Mouse (Mus musculus) hindbrain, embryonic 16.5 days (tissue): ENCODE measurements around the gene Noa1. TPM values are rescaled to one million over a fixed set of nuclear protein-coding genes. Genes with fewer than 3 reads are reported as not detected.

Experiments used
- ATAC-seq: fragments of 200-750 bp; cut with Nextera tagmentation; 2 replicates; pipeline ENCODE4 v1.8.0; 2017; ENCODE audit warnings: moderate TSS enrichment, moderate library complexity
- H3K27ac ChIP-seq: fragments of 300-500 bp; sonication (generic); 2 replicates; pipeline ENCODE4 v1.5.1; 2014; ENCODE audit warnings: low read depth, mild to moderate bottlenecking, control low read depth, low read length, moderate library complexity
- H3K27me3 ChIP-seq: fragments of 300-500 bp; sonication (generic); replicated peaks from 2 replicates; pipeline ENCODE4 v1.6.1; 2014; ENCODE audit warnings: low read length; ENCODE audit not compliant: control insufficient read depth, insufficient read depth
- H3K36me3 ChIP-seq: fragments of 300-500 bp; sonication (generic); 2 replicates; pipeline ENCODE4 v1.6.1; 2014; ENCODE audit warnings: mild to moderate bottlenecking, low read length, moderate library complexity, mixed read lengths; ENCODE audit not compliant: control insufficient read depth, insufficient read depth
- H3K4me1 ChIP-seq: fragments of 300-500 bp; sonication (generic); 2 replicates; pipeline ENCODE4 v1.6.1; 2014; ENCODE audit warnings: low read depth, low read length; ENCODE audit not compliant: control insufficient read depth, insufficient read depth
- H3K4me2 ChIP-seq: fragments of 300-500 bp; sonication (generic); 2 replicates; pipeline ENCODE4 v1.6.1; 2014; ENCODE audit warnings: mild to moderate bottlenecking, low read length, control low read depth, moderate library complexity
- H3K4me3 ChIP-seq: fragments of 300-500 bp; sonication (generic); 2 replicates; pipeline ENCODE4 v1.5.1; 2014; ENCODE audit warnings: mild to moderate bottlenecking, low read length, control low read depth, moderate library complexity
- H3K9ac ChIP-seq: fragments of 300-500 bp; sonication (generic); 2 replicates; pipeline ENCODE4 v1.6.1; 2014; ENCODE audit warnings: low read depth, mild to moderate bottlenecking, control low read depth, low read length, moderate library complexity
- H3K9me3 ChIP-seq: fragments of 300-500 bp; sonication (generic); 2 replicates; pipeline ENCODE4 v1.6.1; 2014; ENCODE audit warnings: mild to moderate bottlenecking, low read length, moderate library complexity; ENCODE audit not compliant: control insufficient read depth
- WGBS: fragments of 180-500 bp; shearing (Covaris S2); extraction: QIAGEN DNeasy Blood & Tissue Kit; methylation state at CpG from one replicate; pipeline ENCODE4 v1.1.7; 2014; 5-methylcytosine and 5-hydroxymethylcytosine counted together
- polyA plus RNA-seq: library from polyadenylated mRNA; unstranded; fragments of >200 nt; fragmentation: Nextera tagmentation; extraction: Ambion mirVana; gene quantifications from 2 replicates; pipeline ENCODE4 v1.2.1, GENCODE M21; 2015

The Noa1 gene
- polyA plus RNA-seq, 1 experiment from 2014 or later: 34.7 TPM

- 89% methylated on average over 7 of the region's 7 CpGs for WGBS
Measured at GRCm38 (mm10) chr5:77292803-77293522, 16.9 kb downstream of the Noa1 start.

GRCm38 (mm10) chr5:77290606-77291005 is 19.3 kb downstream of the Noa1 start:
- 86% methylated on average over 2 of the region's 2 CpGs for WGBS
- H3K27me3 ChIP-seq: no peaks in the 10 kb centered on the region
- H3K27ac ChIP-seq: no peak overlapping the region
- H3K4me2 ChIP-seq: no peak overlapping the region
- no peaks in the 10 kb centered on the region for H3K9me3 ChIP-seq
- no peak overlapping the region for H3K4me3 ChIP-seq
- H3K4me1 ChIP-seq: no peaks in the 10 kb centered on the region
- ATAC-seq: no peak
- H3K9ac ChIP-seq: no peak overlapping the region
- H3K36me3 ChIP-seq: peaks cover 20% of the 10 kb centered on the region

More at GRCm38 (mm10) chr5:77292803-77293522, 16.9 kb downstream of the Noa1 start:
- no peak for ATAC-seq
- no peaks in the 10 kb centered on the region for H3K4me1 ChIP-seq
- peaks cover 20% of the 10 kb centered on the region for H3K36me3 ChIP-seq
- H3K27me3 ChIP-seq: no peaks in the 10 kb centered on the region
- no peak overlapping the region for H3K4me3 ChIP-seq
- no peak overlapping the region for H3K9ac ChIP-seq
- H3K9me3 ChIP-seq: no peaks in the 10 kb centered on the region
- no peak overlapping the region for H3K4me2 ChIP-seq
- no peak overlapping the region for H3K27ac ChIP-seq

DNA sequence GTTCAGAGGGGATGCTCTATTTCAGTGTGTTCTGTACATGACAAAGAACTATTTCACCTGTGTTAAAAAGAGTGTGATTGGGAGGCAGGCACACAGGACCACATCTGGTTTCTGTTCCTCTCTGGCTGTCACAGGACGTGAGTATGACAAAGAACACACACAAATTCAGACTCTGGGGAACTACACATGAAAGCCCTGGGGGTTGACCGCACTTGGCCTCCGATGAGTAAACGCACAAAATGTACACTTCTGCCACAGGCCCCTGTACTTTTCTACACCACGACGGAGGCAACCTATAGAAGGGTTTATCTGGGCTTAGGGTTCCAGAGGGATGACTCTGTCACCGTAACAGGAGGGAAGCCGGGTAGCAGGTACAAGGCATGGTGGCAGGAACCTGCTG is 20.2 kb downstream of the Noa1 start:
- no peak for ATAC-seq
- 91% methylated on average over 8 of the region's 8 CpGs for WGBS
- Histone ChIP-seq H3K4me3 (no peak overlapping the region), H3K4me2 (no peak overlapping the region), H3K27me3 (no peaks in the 10 kb centered on the region), H3K9me3 (no peaks in the 10 kb centered on the region), H3K4me1 (no peaks in the 10 kb centered on the region), H3K36me3 (peaks cover 20% of the 10 kb centered on the region), H3K27ac (no peak overlapping the region), H3K9ac (no peak overlapping the region)

DNA sequence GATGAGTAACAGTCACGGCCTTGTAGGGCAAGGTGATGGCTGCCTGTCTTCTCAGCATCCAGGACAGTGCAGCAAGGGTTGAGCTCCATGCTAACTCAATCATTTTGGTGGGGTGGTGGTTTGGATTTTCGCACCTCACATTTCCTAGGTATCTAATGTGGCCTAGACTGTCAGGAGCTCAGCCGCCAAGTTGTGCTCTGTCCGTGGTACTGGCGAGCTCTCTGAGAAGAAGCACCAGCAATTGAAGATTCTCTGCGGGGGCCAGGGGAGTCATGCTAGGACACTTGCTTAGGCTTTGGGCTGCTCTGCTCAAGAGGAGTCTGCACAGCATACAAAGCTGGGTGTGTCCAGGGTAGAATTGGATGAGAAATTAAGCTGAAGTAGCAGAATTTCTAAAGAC is 22.0 kb downstream of the Noa1 start:
- Histone ChIP-seq H3K27ac (no peak overlapping the region), H3K36me3 (peaks cover 8% of the 10 kb centered on the region; the same call in 1 of the 2 replicates), H3K9ac (no peak overlapping the region), H3K4me1 (no peaks in the 10 kb centered on the region), H3K4me3 (no peak overlapping the region), H3K27me3 (no peaks in the 10 kb centered on the region), H3K9me3 (no peaks in the 10 kb centered on the region), H3K4me2 (no peak overlapping the region)
- 79% methylated on average over 6 of the region's 6 CpGs for WGBS
- ATAC-seq: no peak

- H3K4me1 ChIP-seq: no peaks in the 10 kb centered on the region
- H3K9me3 ChIP-seq: no peaks in the 10 kb centered on the region
- peaks cover 7% of the 10 kb centered on the region for H3K36me3 ChIP-seq
- ATAC-seq: no peak
- H3K27ac ChIP-seq: no peak overlapping the region
- no peak overlapping the region for H3K4me3 ChIP-seq
- 95% methylated on average over 5 of the region's 5 CpGs for WGBS
- H3K27me3 ChIP-seq: no peaks in the 10 kb centered on the region
- no peak overlapping the region for H3K4me2 ChIP-seq
- H3K9ac ChIP-seq: no peak overlapping the region
Measured at GRCm38 (mm10) chr5:77286904-77287303, 23.0 kb downstream of the Noa1 start.

DNA sequence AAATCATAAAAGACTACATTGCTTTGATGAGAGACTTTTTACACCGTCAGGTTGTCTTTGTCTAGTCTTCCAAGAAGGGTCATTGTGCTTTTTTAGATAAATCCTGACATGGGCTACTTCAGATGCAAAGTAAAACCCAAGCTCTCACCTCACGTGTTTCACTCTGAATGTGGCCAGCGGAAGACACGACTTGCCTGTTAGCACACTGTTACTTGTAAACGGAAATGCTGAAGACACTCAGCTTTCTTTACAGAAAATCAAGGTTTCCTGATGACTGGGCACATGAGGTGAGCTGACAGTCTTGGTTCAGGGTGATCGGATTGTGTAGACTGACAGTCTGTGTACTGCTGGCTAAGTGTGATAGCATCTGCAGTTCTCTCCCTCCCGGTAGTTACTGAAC is 24.2 kb downstream of the Noa1 start:
- WGBS: 82% methylated on average over 7 of the region's 7 CpGs
- no peak overlapping the region for H3K27ac ChIP-seq
- ATAC-seq: no peak
- peaks cover 13% of the 10 kb centered on the region; the same call in 1 of the 2 replicates for H3K36me3 ChIP-seq
- no peaks in the 10 kb centered on the region for H3K9me3 ChIP-seq
- H3K4me2 ChIP-seq: no peak overlapping the region
- no peak overlapping the region for H3K4me3 ChIP-seq
- H3K4me1 ChIP-seq: no peaks in the 10 kb centered on the region
- H3K27me3 ChIP-seq: no peaks in the 10 kb centered on the region
- no peak overlapping the region for H3K9ac ChIP-seq

DNA sequence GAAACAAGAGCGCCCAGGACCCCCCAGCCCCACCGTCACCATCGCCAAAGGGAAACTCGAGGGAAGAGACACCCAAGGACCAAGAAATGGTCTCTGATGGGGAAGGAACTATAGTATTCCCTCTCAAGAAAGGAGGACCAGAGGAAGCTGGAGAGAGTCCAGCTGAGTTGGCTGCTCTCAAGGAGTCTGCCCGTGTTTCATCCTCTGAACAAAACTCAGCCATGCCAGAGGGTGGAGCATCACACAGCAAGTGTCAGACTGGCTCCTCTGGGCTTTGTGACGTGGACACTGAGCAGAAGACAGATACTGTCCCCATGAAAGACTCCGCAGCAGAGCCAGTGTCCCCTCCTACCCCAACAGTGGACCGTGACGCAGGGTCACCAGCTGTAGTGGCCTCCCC is 27.6 kb downstream of the Noa1 start:
- Histone ChIP-seq H3K27me3 (no peaks in the 10 kb centered on the region), H3K4me1 (no peaks in the 10 kb centered on the region), H3K4me3 (no peak overlapping the region), H3K9ac (no peak overlapping the region), H3K36me3 (peaks cover 13% of the 10 kb centered on the region; the same call in 1 of the 2 replicates), H3K4me2 (no peak overlapping the region), H3K27ac (no peak overlapping the region), H3K9me3 (no peaks in the 10 kb centered on the region)
- peak; percentile 38; the same call in 1 of the 2 replicates for ATAC-seq
- 81% methylated on average over 9 of the region's 9 CpGs for WGBS

- WGBS: 80% methylated on average over 20 of the region's 20 CpGs
- no peak overlapping the region for H3K4me2 ChIP-seq
- no peak overlapping the region for H3K9ac ChIP-seq
- no peak for ATAC-seq
- H3K27me3 ChIP-seq: no peaks in the 10 kb centered on the region
- no peak overlapping the region for H3K27ac ChIP-seq
- no peak overlapping the region for H3K4me3 ChIP-seq
- H3K36me3 ChIP-seq: peaks cover 13% of the 10 kb centered on the region; the same call in 1 of the 2 replicates
- no peaks in the 10 kb centered on the region for H3K4me1 ChIP-seq
- no peaks in the 10 kb centered on the region for H3K9me3 ChIP-seq
Measured at GRCm38 (mm10) chr5:77281518-77282174, 28.2 kb downstream of the Noa1 start.

DNA sequence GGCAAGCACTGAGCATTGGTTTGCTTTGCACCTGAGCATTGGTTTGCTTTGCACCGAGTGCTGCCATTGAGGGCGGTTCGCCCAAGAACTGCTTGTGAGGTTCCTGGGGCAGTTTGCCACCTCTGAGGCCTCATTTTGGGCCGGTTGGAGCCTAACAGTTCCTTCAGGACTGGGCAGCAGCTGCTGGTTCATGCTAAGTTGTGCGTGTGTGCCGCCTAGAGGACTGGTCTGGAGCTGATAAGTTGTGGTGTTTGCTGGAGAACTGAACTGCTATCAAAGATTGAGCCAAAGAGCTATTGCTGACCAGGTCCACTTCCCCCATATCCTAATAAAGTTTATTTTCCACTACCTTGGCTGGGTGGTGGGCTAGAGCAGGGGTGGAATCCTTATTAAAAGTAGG is 32.7 kb downstream of the Noa1 start:
- H3K27ac ChIP-seq: no peak overlapping the region
- H3K9ac ChIP-seq: no peak overlapping the region

More for the DNA sequence above, 32.7 kb downstream of the Noa1 start:
- ATAC-seq: no peak
- no peak overlapping the region for H3K4me3 ChIP-seq
- H3K4me1 ChIP-seq: no peaks in the 10 kb centered on the region
- H3K36me3 ChIP-seq: peaks cover 14% of the 10 kb centered on the region; the same call in 1 of the 2 replicates
- no peaks in the 10 kb centered on the region for H3K9me3 ChIP-seq
- no peak overlapping the region for H3K4me2 ChIP-seq
- WGBS: 94% methylated on average over 6 of the region's 6 CpGs
- H3K27me3 ChIP-seq: no peaks in the 10 kb centered on the region
